Mouse (Mus musculus): Measurements from ENCODE around the gene Tuft1. TPM values are rescaled to one million over a fixed set of nuclear protein-coding genes. Genes with fewer than 3 reads are reported as not detected.
"Not testable (repeated sequence)": the region's sequence is repeated elsewhere in the genome, so short reads cannot be mapped to it uniquely, and the experiment has no call there.

The Tuft1 gene
- polyA plus RNA-seq, 1 experiment from 2014 or later = 62.3 TPM

DNA sequence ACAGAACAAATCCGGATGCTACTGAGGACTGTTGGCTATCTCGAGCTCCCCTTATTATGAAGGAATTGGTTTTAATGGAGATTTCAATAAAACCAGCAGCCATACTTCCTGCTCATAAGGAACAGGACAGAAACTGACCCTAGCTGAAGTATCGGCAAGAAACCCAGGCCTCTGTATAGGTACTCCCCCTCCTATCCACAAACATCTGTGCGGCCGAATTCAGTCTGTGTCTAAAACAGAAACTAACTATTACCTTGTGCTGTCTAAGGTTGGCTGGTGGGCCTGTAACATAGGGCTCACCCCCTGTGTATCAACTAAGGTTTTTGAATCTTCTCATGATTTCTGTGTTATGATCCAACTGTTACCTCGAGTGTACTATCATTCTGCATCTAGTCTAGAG is 25.0 kb upstream of the Tuft1 start:
- DNase-seq (ENCODE audit: low read depth, low spot score) = no peak
- in situ Hi-C loops (cut with MboI; ENCODE audit: low pct_unique_long_range_greater_than_20kb) = no loop called here
- ChIA-PET POLR2A (no interaction called here), CTCF (no interaction called here)
- no peak for TF ChIP-seq CTCF (IDR thresholded peaks at IDR 0.05)
- ATAC-seq = no peak
- H3K27me3 ChIP-seq = no peaks in the 10 kb centered on the region

DNA sequence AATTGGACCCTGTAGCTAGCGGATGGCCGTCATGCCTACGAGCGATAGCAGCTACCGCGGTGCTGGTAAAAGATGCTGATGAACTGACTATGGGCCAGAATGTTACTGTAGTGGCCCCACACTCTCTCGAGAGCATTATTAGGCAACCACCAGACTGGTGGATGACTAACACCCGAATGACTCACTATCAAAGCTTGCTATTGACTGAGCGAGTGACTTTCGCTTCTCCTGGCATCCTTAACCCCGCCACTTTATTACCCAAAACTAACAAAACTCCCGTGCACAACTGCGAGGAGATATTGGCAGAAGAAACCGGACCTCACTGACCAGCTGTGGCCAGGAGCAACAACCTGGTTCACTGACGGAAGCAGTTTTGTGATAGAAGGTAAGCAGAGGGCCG is 22.1 kb upstream of the Tuft1 start:
- ChIA-PET CTCF (no interaction called here), POLR2A (no interaction called here)
- in situ Hi-C loops (cut with MboI; ENCODE audit: low pct_unique_long_range_greater_than_20kb) = no loop called here
- H3K27me3 ChIP-seq = no peaks in the 10 kb centered on the region
- peak; percentile 98 for ATAC-seq
- TF ChIP-seq CTCF (IDR thresholded peaks at IDR 0.05) = no peak
- peak; percentile 86 for DNase-seq (ENCODE audit: low read depth, low spot score)

DNA sequence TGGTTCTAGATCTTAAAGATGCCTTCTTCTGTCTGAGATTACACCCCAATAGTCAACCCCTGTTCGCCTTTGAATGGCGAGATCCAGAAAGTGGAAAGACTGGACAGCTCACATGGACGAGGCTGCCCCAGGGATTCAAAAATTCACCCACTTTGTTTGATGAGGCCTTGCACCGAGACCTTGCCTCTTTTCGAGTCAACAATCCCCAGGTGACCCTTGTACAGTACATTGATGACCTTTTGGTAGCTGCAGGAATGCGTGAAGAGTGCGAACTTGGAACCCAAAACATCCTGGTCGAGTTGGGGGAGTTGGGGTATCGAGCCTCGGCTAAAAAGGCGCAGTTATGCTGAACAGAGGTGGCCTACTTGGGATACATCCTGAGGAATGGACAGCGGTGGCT is 21.4 kb upstream of the Tuft1 start:
- ATAC-seq, POLR2A ChIA-PET: not testable (repeated sequence)

DNA sequence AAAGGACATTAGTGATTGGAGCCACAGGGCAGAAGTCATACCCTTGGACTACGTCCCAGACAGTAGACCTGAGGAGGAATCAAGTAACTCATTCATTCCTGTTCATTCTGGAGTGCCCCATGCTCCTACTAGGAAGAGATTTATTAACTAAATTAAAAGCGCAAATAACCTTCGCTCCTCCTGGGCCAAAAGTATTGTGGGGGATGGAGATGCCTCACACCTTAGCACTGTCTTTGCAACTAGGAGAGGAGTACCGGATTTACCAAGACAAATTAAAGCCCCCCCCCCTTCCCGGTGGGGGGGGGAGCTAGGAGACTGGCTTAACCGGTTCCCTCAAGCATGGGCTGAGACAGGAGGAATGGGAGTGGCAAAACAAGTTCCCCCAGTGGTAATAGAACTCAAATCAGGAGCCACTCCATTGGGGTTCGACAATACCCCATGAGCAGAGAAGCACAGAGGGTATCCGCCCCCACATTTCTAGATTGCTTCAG is 20.7 kb upstream of the Tuft1 start:
- no peak for TF ChIP-seq CTCF (IDR thresholded peaks at IDR 0.05)
- POLR2A ChIA-PET = no interaction called here
- CTCF ChIA-PET = no interaction called here
- no peak for DNase-seq (ENCODE audit: low read depth, low spot score)
- ATAC-seq = no peak
- H3K27me3 ChIP-seq = no peaks in the 10 kb centered on the region
- in situ Hi-C loops (cut with MboI; ENCODE audit: low pct_unique_long_range_greater_than_20kb) = no loop called here

More for the DNA sequence above, 21.4 kb upstream of the Tuft1 start:
- DNase-seq (ENCODE audit: low read depth, low spot score); in situ Hi-C loops (cut with MboI; ENCODE audit: low pct_unique_long_range_greater_than_20kb); CTCF ChIA-PET; H3K27me3 ChIP-seq: not testable (repeated sequence)

DNA sequence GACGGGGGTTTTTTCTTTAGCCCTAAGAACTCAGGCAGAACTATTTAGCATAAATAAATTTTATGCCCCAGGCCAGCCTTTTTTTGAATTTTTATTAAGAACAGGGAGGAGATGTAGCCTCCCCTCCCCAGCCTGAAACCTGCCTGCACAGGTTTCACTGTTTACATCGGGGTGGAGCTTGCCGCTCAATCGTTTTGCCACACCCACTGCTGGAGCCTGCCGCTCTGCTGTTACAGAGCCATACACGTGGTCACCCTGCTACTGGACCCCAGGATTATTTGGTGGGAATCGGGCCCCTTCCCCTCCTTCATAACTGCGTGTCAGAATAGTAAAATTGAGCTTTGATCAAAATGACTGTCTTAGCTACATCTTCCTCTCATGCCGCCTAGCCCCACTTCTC is 16.4 kb upstream of the Tuft1 start:
- in situ Hi-C loops (cut with MboI; ENCODE audit: low pct_unique_long_range_greater_than_20kb); CTCF ChIA-PET; H3K27me3 ChIP-seq; ATAC-seq; DNase-seq (ENCODE audit: low read depth, low spot score); POLR2A ChIA-PET: not testable (repeated sequence)

DNA sequence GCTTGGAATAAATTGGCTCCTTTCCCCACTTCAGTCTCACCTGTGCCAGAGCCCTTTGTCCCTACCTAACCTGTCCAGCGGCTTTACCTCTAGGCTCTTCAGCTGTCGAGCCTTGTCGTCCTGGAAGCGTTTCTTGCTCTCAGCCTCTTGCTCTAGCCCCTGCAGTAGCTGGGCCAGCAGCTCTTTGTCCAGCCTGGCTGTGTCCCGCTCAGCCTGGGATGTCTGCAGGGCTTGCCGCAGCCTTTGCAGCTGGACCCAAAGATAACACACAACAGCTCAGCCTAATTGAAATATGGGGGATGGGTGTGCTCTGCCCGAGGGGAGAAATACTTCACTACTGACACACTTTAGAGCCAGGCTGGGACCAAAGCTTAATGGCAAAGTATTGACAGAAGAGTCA is 7.2 kb upstream of the Tuft1 start:
- DNase-seq (ENCODE audit: low read depth, low spot score); in situ Hi-C loops (cut with MboI; ENCODE audit: low pct_unique_long_range_greater_than_20kb); H3K27me3 ChIP-seq; ATAC-seq; POLR2A ChIA-PET; CTCF ChIA-PET: not testable (repeated sequence)

DNA sequence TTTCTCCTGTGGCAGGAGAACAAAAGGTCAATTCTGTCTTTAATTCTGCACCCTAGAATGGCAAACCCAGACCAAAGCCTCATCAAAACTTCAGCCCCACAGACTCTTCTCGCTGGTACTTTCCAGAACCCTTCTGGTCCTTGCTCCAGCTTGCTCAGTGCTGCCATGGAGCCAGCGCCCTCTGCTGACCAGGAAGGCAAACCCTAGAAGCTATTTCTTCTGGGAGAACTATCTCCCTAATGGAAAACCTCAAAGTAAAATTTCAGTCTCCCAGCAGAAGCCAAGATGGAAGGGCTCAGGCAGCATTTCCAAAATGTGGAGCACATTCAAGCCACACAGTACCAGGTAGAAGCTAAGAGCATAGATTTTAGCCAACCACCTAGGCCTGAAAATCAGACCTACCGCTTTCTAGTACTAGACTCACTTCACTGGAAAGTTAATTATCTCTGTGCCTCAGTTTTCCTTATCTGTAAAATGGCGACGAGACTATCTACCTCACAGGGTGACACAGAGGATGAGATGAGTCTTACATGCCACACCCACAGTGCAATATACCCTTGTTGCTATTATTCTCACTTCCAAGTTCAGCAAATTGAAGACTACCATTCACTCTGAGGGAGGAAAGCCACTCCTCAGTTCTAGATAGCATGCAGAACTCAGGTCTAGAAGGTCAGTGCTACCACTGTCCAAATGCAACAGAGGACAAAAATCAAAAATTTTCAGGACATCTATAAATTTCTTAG is 6.6 kb upstream of the Tuft1 start:
- peak; percentile 52 for ATAC-seq
- CTCF ChIA-PET; POLR2A ChIA-PET; DNase-seq (ENCODE audit: low read depth, low spot score); H3K27me3 ChIP-seq; in situ Hi-C loops (cut with MboI; ENCODE audit: low pct_unique_long_range_greater_than_20kb): not testable (repeated sequence)

DNA sequence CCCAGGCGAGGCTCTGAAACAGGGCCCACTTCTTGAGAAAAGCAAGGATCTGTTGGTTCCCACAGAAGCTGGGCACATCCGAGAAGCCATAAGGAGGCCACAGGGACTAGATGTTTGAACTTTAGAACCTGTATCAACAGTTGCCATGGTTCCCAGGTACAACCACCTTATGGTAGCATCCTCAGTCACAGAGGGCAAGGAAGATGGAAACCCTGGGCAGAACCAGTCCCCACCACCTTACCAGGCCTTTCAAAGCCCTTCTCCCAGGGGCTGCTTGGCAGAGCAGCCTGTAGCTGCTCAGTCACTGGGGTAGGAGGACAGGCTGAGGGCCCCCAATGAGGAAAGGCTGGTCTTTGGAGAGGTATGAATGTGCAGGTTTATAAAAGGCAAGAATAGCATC is 2.2 kb upstream of the Tuft1 start:
- ATAC-seq; H3K27me3 ChIP-seq; DNase-seq (ENCODE audit: low read depth, low spot score); in situ Hi-C loops (cut with MboI; ENCODE audit: low pct_unique_long_range_greater_than_20kb); POLR2A ChIA-PET; CTCF ChIA-PET: not testable (repeated sequence)

DNA sequence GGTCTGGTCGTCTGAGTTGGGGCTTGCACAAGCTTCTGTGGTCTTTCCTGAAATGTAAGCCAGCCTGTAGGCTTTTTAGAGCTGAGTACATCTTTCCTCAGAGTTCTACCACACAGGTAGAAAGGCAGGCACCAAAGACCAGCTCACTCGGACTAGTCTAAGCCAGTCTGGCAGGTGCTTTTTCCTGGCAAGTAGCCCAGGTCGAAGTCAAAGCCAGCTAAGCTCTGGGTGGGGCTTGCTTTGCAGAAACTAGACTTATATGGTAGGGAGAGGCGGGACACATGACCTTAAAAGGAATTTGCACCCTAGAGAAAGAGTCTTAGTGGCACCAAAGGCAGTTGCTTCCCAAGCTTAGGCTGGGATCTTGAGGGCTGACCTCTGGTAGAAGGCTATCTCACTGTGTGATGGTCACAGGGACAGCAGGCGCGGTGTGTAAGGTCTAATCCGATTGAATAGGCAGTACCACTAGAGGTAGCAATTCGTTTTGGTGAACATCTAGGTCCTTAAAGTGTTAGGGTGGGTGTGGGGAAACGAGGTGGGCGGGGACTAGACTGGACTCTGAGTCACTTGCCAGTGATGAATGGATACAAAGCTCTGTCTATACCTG is 573 bp upstream of the Tuft1 start:
- CTCF ChIA-PET; DNase-seq (ENCODE audit: low read depth, low spot score); H3K27me3 ChIP-seq: not testable (repeated sequence)
- in situ Hi-C loops (cut with MboI; ENCODE audit: low pct_unique_long_range_greater_than_20kb) = loop anchor here (5.0 kb wide), 1 partner anchor 98 kb away; no protein-coding TSS in a partner anchor
- POLR2A ChIA-PET = interaction anchor here (0.7 kb wide), 1 partner anchor 216 kb away, joined by 3 read pairs; the partner anchor contains the start of gene Mrpl9
- ATAC-seq = peak; percentile 49

DNA sequence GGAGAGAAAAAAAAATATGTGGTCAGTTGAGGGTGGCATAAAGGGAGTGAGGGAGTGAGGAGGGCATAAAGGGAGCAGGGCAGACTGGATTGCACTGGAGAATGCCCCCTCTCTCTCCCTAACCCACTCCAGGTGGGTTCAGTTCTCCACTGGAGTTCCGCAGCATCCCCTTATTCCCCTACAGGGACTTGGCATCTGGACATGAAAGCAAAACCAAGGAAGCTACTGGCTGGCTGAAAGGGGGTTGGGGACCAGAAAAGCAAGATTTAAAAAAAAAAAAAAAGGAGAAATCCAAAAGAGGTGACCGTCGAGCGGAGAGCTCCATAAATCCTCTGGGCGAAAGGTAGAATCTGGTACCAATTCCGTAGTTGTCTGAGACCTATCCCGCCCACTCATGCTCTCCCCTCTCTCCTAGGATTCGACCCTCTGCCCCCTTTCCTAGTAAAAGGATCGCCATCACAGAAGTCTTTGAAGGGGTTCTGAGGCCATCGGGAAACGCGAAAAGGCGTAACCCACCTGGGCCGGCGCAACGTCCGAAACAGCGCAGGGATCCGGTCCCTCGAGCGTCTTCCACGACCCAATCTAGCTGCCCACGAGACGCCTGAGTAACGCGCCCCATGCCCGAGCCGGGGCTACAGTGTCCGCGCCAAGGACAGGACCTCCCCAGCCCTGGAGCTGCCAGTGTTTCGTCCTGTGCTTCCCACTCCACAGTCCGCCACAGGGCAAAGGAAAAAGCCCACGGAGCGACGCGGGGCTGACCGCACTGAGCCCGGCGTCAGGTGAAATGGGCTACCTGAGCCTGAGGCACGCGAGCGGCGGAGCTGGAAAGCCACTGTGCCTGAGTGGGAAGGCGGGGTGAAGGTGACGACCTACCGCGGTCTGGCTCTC is 576 bp downstream of the Tuft1 start:
- DNase-seq (ENCODE audit: low read depth, low spot score); H3K27me3 ChIP-seq; CTCF ChIA-PET: not testable (repeated sequence)
- ATAC-seq = peak; percentile 10
- POLR2A ChIA-PET = interaction anchor here (0.7 kb wide), 1 partner anchor 99 kb away, joined by 6 read pairs; no protein-coding TSS in a partner anchor
- in situ Hi-C loops (cut with MboI; ENCODE audit: low pct_unique_long_range_greater_than_20kb) = loop anchor here (5.0 kb wide), 1 partner anchor 99 kb away; no protein-coding TSS in a partner anchor

DNA sequence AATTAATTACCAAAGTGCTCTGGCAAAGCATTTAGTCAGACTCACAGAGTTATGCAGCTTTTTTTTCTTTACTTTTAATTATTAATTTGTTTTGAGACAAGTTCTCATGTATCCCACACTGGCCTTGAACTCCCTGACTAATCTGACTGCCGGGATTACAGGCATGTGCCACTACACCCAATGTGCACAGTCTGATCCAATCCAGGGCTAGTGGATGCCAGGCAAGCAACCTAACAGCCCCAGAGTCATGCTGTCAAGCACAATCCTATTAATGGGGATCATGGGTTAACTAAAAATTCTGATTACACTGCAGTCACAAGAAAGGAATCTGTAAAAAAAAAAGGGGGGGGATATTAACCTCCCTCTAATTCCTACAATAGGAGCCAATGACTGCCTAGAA is 4.7 kb downstream of the Tuft1 start:
- CTCF ChIA-PET; DNase-seq (ENCODE audit: low read depth, low spot score); in situ Hi-C loops (cut with MboI; ENCODE audit: low pct_unique_long_range_greater_than_20kb): not testable (repeated sequence)

More for the DNA sequence above, 4.7 kb downstream of the Tuft1 start:
- POLR2A ChIA-PET, H3K27me3 ChIP-seq: not testable (repeated sequence)
- peak; percentile 17 for ATAC-seq
